Mouse (Mus musculus) lung, embryonic 14.5 days (tissue): Measurements from ENCODE around the gene 1110025L11Rik. TPM values are rescaled to one million over a fixed set of nuclear protein-coding genes. Genes with fewer than 3 reads are reported as not detected.
A peak's percentile ranks its signal among the peaks of the same experiment; 100 is the strongest.
"Not testable (repeated sequence)": the region's sequence is repeated elsewhere in the genome, so short reads cannot be mapped to it uniquely, and the experiment has no call there.

Source experiments
- ATAC-seq: fragments of 200-750 bp; cut with Nextera tagmentation; 2 replicates; pipeline ENCODE4 v1.8.0; 2017; ENCODE audit warnings: mild to moderate bottlenecking, moderate TSS enrichment, moderate library complexity; ENCODE audit not compliant: insufficient read depth
- DNase-seq: peaks from one replicate; pipeline ENCODE4 v3.0.0-alpha.2; 2015
- H3K27ac ChIP-seq: fragments of 300-500 bp; sonication (generic); 2 replicates; pipeline ENCODE4 v1.5.1; 2014; ENCODE audit warnings: low read depth, mild to moderate bottlenecking, moderate library complexity
- H3K27me3 ChIP-seq: fragments of 300-500 bp; sonication (generic); 2 replicates; pipeline ENCODE4 v1.6.1; 2014; ENCODE audit warnings: low read length, control low read depth; ENCODE audit not compliant: insufficient read depth
- H3K36me3 ChIP-seq: fragments of 300-500 bp; sonication (generic); 2 replicates; pipeline ENCODE4 v1.6.1; 2014; ENCODE audit warnings: control low read depth; ENCODE audit not compliant: insufficient read depth
- H3K4me1 ChIP-seq: fragments of 300-500 bp; sonication (generic); 2 replicates; pipeline ENCODE4 v1.6.1; 2014; ENCODE audit warnings: antibody characterized with exemption, control low read depth; ENCODE audit not compliant: insufficient read depth
- H3K4me2 ChIP-seq: fragments of 300-500 bp; sonication (generic); 2 replicates; pipeline ENCODE4 v1.6.1; 2014; ENCODE audit warnings: mild to moderate bottlenecking
- H3K4me3 ChIP-seq: fragments of 300-500 bp; sonication (generic); 2 replicates; pipeline ENCODE4 v1.5.1; 2014; ENCODE audit warnings: low read depth, low read length
- H3K9ac ChIP-seq: fragments of 300-500 bp; sonication (generic); 2 replicates; pipeline ENCODE4 v1.6.1; 2014
- H3K9me3 ChIP-seq: fragments of 300-500 bp; sonication (generic); 2 replicates; pipeline ENCODE4 v1.6.1; 2016; ENCODE audit warnings: low read depth, low read length, control low read depth
- CTCF ChIP-seq: IDR thresholded peaks from 2 replicates; pipeline ENCODE4 v1.5.1; 2016; ENCODE audit warnings: antibody characterized with exemption, low read depth
- WGBS: fragments of 180-500 bp; shearing (Covaris S2); extraction: QIAGEN DNeasy Blood & Tissue Kit; methylation state at CpG from one replicate; pipeline ENCODE4 v1.1.7; 2014; 5-methylcytosine and 5-hydroxymethylcytosine counted together
- polyA plus RNA-seq: library from polyadenylated mRNA; unstranded; fragments of >200 nt; fragmentation: Nextera tagmentation; extraction: Ambion mirVana; gene quantifications from 2 replicates; pipeline ENCODE4 v1.2.1, GENCODE M21; 2014

The 1110025L11Rik gene
- not detected in 2 replicates for polyA plus RNA-seq

DNA sequence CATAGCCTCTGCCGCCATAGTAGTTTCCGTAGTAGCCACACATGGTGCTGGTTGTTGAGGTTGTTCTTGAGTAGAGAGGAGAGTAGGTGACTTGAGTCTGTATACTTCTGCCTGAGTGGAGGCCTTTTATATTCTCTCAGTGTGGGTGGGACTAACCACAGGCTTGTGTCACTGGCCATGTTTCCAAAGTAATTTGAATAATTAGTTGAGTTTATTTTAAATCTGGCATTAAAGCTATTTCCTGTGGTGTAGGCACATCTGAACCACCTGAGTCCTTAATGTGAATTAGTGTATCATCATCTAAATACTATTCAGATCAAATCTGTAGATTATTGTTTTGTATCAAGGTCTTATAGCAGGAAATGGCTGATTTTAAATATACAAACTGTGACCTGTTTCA is at the start of gene 1110025L11Rik:
TSS of gene 1110025L11Rik (minus strand) at position 101 of the 400 bp plus-strand sequence.
- no CpG with 5 or more reads among the region's 2 CpGs for WGBS

DNA sequence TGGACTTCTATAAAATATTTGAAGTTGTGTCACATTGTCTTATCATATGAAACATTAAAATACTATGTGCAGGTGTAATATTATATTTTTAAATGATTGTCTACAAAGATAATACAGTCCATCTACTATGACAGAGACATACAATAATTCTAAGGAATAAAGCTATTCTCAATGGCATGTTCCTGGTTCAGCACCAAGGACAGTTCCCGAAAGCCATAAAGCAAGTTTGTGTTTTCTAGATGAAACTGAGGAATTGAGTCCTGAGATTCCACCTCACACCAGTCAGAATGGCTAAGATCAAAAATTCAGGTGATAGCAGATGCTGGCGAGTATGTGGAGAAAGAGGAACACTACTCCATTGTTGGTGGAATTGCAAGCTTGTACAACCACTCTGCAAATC is 7.2 kb upstream of the 1110025L11Rik start:
- not testable (repeated sequence) for H3K9ac ChIP-seq, H3K4me1 ChIP-seq, H3K27ac ChIP-seq, H3K36me3 ChIP-seq, ATAC-seq, H3K27me3 ChIP-seq, H3K4me2 ChIP-seq, H3K4me3 ChIP-seq, H3K9me3 ChIP-seq
- WGBS, result 45% methylated on average over 2 of the region's 2 CpGs
- DNase-seq, result peak; percentile 84

More for the DNA sequence above, at the start of gene 1110025L11Rik:
- H3K4me3 ChIP-seq, H3K27me3 ChIP-seq, DNase-seq, H3K4me1 ChIP-seq, H3K9me3 ChIP-seq, H3K4me2 ChIP-seq, ATAC-seq, H3K36me3 ChIP-seq, H3K27ac ChIP-seq, H3K9ac ChIP-seq: not testable (repeated sequence)

DNA sequence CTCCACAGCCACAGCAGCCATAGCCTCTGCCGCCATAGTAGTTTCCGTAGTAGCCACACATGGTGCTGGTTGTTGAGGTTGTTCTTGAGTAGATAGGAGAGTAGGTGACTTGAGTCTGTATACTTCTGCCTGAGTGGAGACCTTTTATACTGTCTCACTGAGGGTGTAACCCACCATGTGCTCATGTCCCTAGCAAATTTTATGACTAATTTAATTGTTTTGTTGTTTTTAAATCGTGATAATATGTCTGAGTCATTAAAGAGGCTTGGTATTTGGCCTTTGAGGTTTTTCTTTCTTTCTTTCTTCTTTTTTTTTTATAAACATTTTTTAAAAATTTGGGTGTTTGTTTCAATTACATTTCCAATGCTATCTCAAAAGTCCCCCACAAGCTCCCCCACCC is 16.0 kb downstream of the 1110025L11Rik start, which contains the start of gene Krtap6-5:
TSS of gene Krtap6-5 (minus strand) at position 101 of the 400 bp plus-strand sequence.
- no peak within 1 kb of the TSS for H3K4me2 ChIP-seq
- no peak for TF ChIP-seq CTCF
- WGBS, result 78% methylated on average over 3 of the region's 3 CpGs
- no peaks in the 10 kb centered on the region for H3K36me3 ChIP-seq
- no peaks in the 10 kb centered on the region for H3K27me3 ChIP-seq
- H3K9ac ChIP-seq, result no peak within 1 kb of the TSS
- no peak for DNase-seq
- no peak within 1 kb of the TSS for H3K4me3 ChIP-seq
- no peak within 1 kb of the TSS for H3K27ac ChIP-seq
- no peak for ATAC-seq
- no peaks in the 10 kb centered on the region for H3K4me1 ChIP-seq
- peaks cover under 1% of the 10 kb centered on the region; the same call in 1 of the 2 replicates for H3K9me3 ChIP-seq

DNA sequence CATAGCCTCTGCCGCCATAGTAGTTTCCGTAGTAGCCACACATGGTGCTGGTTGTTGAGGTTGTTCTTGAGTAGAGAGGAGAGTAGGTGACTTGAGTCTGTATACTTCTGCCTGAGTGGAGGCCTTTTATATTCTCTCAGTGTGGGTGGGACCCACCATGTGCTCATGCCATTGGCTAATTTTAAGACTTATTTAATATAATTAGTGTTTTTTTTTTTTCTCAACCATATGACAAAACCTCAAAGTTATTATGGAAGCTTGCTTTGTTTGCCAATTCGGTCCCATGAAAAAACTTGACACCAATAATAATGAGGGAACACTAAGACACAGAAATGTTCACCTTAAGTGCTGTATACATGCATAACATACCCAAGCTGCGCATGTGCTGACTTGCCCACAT is 22.4 kb downstream of the 1110025L11Rik start, which contains the start of gene Gm10228:
TSS of gene Gm10228 (minus strand) at position 101 of the 400 bp plus-strand sequence.
- not testable (repeated sequence) for H3K4me1 ChIP-seq, H3K9me3 ChIP-seq, H3K27me3 ChIP-seq, ATAC-seq, H3K4me3 ChIP-seq, H3K36me3 ChIP-seq, H3K4me2 ChIP-seq, DNase-seq, H3K9ac ChIP-seq, H3K27ac ChIP-seq
- WGBS, result 93% methylated on average over 2 of the region's 4 CpGs

DNA sequence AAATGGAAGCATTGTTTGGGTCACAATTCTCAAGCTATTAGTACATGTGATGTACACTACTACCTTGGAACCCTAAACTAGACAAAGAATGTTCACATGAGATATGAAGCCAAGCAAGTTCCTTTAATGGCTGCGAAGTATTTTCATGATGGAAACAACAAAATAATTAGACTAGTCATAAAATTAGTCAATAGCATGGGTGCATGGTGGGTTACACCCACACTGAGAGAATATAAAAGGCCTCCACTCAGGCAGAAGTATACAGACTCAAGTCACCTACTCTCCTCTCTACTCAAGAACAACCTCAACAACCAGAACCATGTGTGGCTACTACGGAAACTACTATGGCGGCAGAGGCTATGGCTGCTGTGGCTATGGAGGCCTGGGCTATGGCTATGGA is 32.4 kb downstream of the 1110025L11Rik start, which contains the start of gene Krtap6-1:
TSS of gene Krtap6-1 (plus strand) at position 301 of the 400 bp plus-strand sequence.
- not testable (repeated sequence) for H3K27me3 ChIP-seq, H3K4me3 ChIP-seq, H3K36me3 ChIP-seq, ATAC-seq, H3K9me3 ChIP-seq, H3K27ac ChIP-seq, H3K9ac ChIP-seq, DNase-seq, H3K4me2 ChIP-seq, H3K4me1 ChIP-seq
- 93% methylated on average over 3 of the region's 3 CpGs for whole genome bisulfite sequencing

DNA sequence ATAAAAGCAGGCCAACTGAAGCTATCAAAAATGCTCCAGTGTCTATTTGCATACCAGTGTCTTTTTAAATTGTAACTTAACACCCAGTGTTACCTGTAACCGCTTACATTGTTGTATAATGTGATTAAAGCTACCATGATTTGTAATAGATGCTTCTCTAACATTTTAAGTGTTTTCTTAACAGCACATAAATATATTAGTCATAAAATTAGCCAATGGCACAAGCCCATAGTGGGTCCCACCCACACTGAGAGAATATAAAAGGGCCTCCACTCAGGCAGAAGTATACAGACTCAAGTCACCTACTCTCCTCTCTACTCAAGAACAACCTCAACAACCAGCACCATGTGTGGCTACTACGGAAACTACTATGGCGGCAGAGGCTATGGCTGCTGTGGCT is 48.8 kb downstream of the 1110025L11Rik start, which contains the start of gene Gm10229:
TSS of gene Gm10229 (plus strand) at position 301 of the 400 bp plus-strand sequence.
- 67% methylated on average over 1 of the region's 3 CpGs for WGBS
- H3K4me3 ChIP-seq, H3K27ac ChIP-seq, H3K9ac ChIP-seq, DNase-seq, ATAC-seq, H3K27me3 ChIP-seq, H3K4me1 ChIP-seq, H3K36me3 ChIP-seq, H3K9me3 ChIP-seq, H3K4me2 ChIP-seq: not testable (repeated sequence)

DNA sequence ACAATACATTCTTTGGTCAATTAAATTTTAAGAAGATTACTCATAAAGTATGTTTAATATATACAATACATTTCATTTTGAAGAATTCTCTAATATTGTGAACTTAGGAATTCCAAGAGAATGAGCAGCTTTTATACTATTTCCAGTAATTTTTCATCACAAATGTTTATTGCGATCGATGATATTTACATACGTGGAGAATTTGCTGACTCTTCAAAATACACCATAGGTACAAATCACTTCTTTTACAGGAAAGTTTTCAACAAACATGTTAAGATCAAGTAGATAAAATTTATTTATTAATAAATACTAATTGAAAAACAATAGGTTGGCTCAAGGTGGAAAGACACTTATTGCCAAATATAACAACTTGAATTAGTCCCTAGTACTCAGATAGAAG is 49.8 kb downstream of the 1110025L11Rik start:
- no peaks in the 10 kb centered on the region for H3K27me3 ChIP-seq
- DNase-seq (no peak), ATAC-seq (no peak)
- no peak overlapping the region for H3K27ac ChIP-seq
- no peaks in the 10 kb centered on the region for H3K9me3 ChIP-seq
- H3K36me3 ChIP-seq, result no peaks in the 10 kb centered on the region
- no peaks in the 10 kb centered on the region for H3K4me1 ChIP-seq
- no peak overlapping the region for H3K4me3 ChIP-seq
- H3K9ac ChIP-seq, result no peak overlapping the region
- H3K4me2 ChIP-seq, result no peak overlapping the region
- 98% methylated on average over 3 of the region's 3 CpGs for WGBS
- TF ChIP-seq CTCF, result no peak

Other genes starting within 250 kb of the 1110025L11Rik start
- not detected in 2 replicates for gene Krtap15, start 243.8 kb downstream of the 1110025L11Rik start, polyA plus RNA-seq
- not detected in 2 replicates for gene Krtap14, start 237.9 kb downstream of the 1110025L11Rik start, polyA plus RNA-seq
- gene Krtap19-1, start 194.6 kb downstream of the 1110025L11Rik start, polyA plus RNA-seq, result not detected in 2 replicates
- not detected in 2 replicates for gene Krtap19-2, start 189.7 kb downstream of the 1110025L11Rik start, polyA plus RNA-seq
- gene Krtap19-3, start 186.0 kb downstream of the 1110025L11Rik start, polyA plus RNA-seq, result not detected in 2 replicates
- gene Krtap19-4, start 178.9 kb downstream of the 1110025L11Rik start, polyA plus RNA-seq, result not detected in 2 replicates
- gene Krtap19-5, start 167.5 kb downstream of the 1110025L11Rik start, polyA plus RNA-seq, result not detected in 2 replicates
- gene Krtap19-9b, start 131.7 kb downstream of the 1110025L11Rik start, polyA plus RNA-seq, result not detected in 2 replicates
- gene Krtap16-3, start 101.1 kb downstream of the 1110025L11Rik start, polyA plus RNA-seq, result not detected in 2 replicates
- gene Krtap22-2, start 53.2 kb downstream of the 1110025L11Rik start, polyA plus RNA-seq, result not detected in 2 replicates
- gene Gm10229, start 48.7 kb downstream of the 1110025L11Rik start, polyA plus RNA-seq, result not detected in 2 replicates
- gene Krtap6-1, start 32.3 kb downstream of the 1110025L11Rik start, polyA plus RNA-seq, result not detected in 2 replicates
- not detected in 2 replicates for gene Gm10228, start 22.5 kb downstream of the 1110025L11Rik start, polyA plus RNA-seq
- not detected in 2 replicates for gene Krtap6-5, start 16.1 kb downstream of the 1110025L11Rik start, polyA plus RNA-seq
- gene Krtap6-3, start 20.0 kb upstream of the 1110025L11Rik start, polyA plus RNA-seq, result not detected in 2 replicates
- gene Gm6358, start 76.8 kb upstream of the 1110025L11Rik start, polyA plus RNA-seq, result not detected in 2 replicates
- not detected in 2 replicates for gene Gm10061, start 87.1 kb upstream of the 1110025L11Rik start, polyA plus RNA-seq
- gene Gm9789, start 94.0 kb upstream of the 1110025L11Rik start, polyA plus RNA-seq, result not detected in 2 replicates
- gene Gm7735, start 105.5 kb upstream of the 1110025L11Rik start, polyA plus RNA-seq, result not detected in 2 replicates
- not detected in 2 replicates for gene 1110057P08Rik, start 110.7 kb upstream of the 1110025L11Rik start, polyA plus RNA-seq
- gene Krtap20-2, start 141.9 kb upstream of the 1110025L11Rik start, polyA plus RNA-seq, result not detected in 2 replicates